Mouse (Mus musculus) liver, embryonic 14.5 days (tissue): Measurements from ENCODE around the gene Stard3.

Source experiments
- CTCF ChIP-seq: IDR thresholded peaks from 2 replicates; pipeline ENCODE4 v1.5.1; 2016; ENCODE audit warnings: antibody characterized with exemption, low read depth, control low read depth
- EP300 ChIP-seq: IDR thresholded peaks from 2 replicates; pipeline ENCODE4 v1.6.1; 2016; ENCODE audit warnings: antibody characterized with exemption, low read depth

- TF ChIP-seq CTCF (no peak), EP300 (no peak)
Observed at GRCm38 (mm10) chr11:98346168-98346567, 12.0 kb upstream of the Stard3 start.
